Mouse (Mus musculus) spleen, adult 12 weeks (tissue): ENCODE results near the gene Trappc4.
A peak's percentile ranks its signal among the peaks of the same experiment; 100 is the strongest.
"Not testable (repeated sequence)": the region's sequence is repeated elsewhere in the genome, so short reads cannot be mapped to it uniquely, and the experiment has no call there.

ENCODE experiments used
- DNase-seq: peaks from one replicate; pipeline ENCODE4 v3.0.0; 2022; ENCODE audit warnings: low spot score

The Trappc4 gene

GRCm38 (mm10) chr9:44407752-44408097, 325 bp upstream of the Trappc4 start:
- DNase-seq: no peak

- no peak for DNase-seq
These were observed 2.4 kb downstream of the Trappc4 start for GRCm38 (mm10) chr9:44405011-44405410.

- no peak for DNase-seq
These were observed 6.3 kb downstream of the Trappc4 start for GRCm38 (mm10) chr9:44401081-44401480.

GRCm38 (mm10) chr9:44399795-44400114, 7.6 kb downstream of the Trappc4 start:
- DNase-seq: no peak

GRCm38 (mm10) chr9:44399114-44399794, 8.1 kb downstream of the Trappc4 start:
- DNase-seq: no peak

GRCm38 (mm10) chr9:44398551-44398950, 8.8 kb downstream of the Trappc4 start:
- no peak for DNase-seq

GRCm38 (mm10) chr9:44398087-44398486, 9.3 kb downstream of the Trappc4 start:
- DNase-seq: no peak

GRCm38 (mm10) chr9:44396684-44397411, 10.6 kb downstream of the Trappc4 start, which contains the start of gene Slc37a4:
TSS of gene Slc37a4 (plus strand) at chr9:44396852.
- peak; percentile 82 for DNase-seq

- peak; percentile 63 for DNase-seq
These were observed 15.9 kb downstream of the Trappc4 start for GRCm38 (mm10) chr9:44391466-44391865.

- no peak for DNase-seq
These were observed 18.1 kb downstream of the Trappc4 start for GRCm38 (mm10) chr9:44389273-44389672.

- DNase-seq: no peak
These were observed 20.2 kb downstream of the Trappc4 start for GRCm38 (mm10) chr9:44387221-44387620.

- DNase-seq: no peak
These were observed 22.8 kb downstream of the Trappc4 start for GRCm38 (mm10) chr9:44384596-44384995.

GRCm38 (mm10) chr9:44379862-44380261, 27.5 kb downstream of the Trappc4 start:
- DNase-seq: no peak

- DNase-seq: peak; percentile 100
These were observed 28.2 kb downstream of the Trappc4 start, which contains the start of gene Hyou1 for GRCm38 (mm10) chr9:44379054-44379834. TSS of gene Hyou1 (plus strand) at chr9:44379490.

GRCm38 (mm10) chr9:44378153-44378730, 29.2 kb downstream of the Trappc4 start:
- DNase-seq: no peak

GRCm38 (mm10) chr9:44377335-44377734, 30.1 kb downstream of the Trappc4 start:
- not testable (repeated sequence) for DNase-seq

- no peak for DNase-seq
These were observed 31.3 kb downstream of the Trappc4 start for GRCm38 (mm10) chr9:44376141-44376540.

GRCm38 (mm10) chr9:44373386-44373785, 34.0 kb downstream of the Trappc4 start:
- DNase-seq: no peak

- DNase-seq: no peak
These were observed 42.9 kb downstream of the Trappc4 start for GRCm38 (mm10) chr9:44364480-44364879.

- DNase-seq: not testable (repeated sequence)
These were observed 45.5 kb downstream of the Trappc4 start for GRCm38 (mm10) chr9:44361931-44362330.

- peak; percentile 90 for DNase-seq
These were observed 46.0 kb downstream of the Trappc4 start, which contains the start of gene Vps11 for GRCm38 (mm10) chr9:44361190-44361917. TSS of gene Vps11 (minus strand) at chr9:44361670.

GRCm38 (mm10) chr9:44357207-44357606, 50.2 kb downstream of the Trappc4 start:
- no peak for DNase-seq
